Mouse (Mus musculus): ENCODE measurements around the gene Tcf19.
A peak's percentile ranks its signal among the peaks of the same experiment; 100 is the strongest.
"Not testable (repeated sequence)": the region's sequence is repeated elsewhere in the genome, so short reads cannot be mapped to it uniquely, and the experiment has no call there.

The Tcf19 gene

DNA sequence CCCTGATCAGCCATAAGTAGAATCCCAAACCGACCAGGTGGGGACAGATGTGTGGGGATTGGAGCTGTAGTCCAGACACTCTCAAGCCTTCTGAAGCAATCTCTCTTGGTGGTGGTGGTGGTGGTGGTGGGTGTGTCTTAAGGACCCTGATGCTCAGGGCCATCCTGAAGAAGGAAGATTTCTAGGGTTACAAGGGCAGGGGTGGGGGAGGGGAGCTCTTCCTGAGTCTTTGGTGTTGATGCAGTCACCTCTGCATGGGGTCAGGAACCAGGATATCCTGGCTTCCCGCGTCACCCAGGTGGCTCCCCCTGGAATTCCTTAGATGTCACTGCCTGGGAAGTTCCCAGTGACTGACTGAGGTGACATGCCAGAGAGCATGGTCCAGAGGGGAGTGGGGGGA, 15.7 kb upstream of the Tcf19 start:
- no peak for DNase-seq

DNA sequence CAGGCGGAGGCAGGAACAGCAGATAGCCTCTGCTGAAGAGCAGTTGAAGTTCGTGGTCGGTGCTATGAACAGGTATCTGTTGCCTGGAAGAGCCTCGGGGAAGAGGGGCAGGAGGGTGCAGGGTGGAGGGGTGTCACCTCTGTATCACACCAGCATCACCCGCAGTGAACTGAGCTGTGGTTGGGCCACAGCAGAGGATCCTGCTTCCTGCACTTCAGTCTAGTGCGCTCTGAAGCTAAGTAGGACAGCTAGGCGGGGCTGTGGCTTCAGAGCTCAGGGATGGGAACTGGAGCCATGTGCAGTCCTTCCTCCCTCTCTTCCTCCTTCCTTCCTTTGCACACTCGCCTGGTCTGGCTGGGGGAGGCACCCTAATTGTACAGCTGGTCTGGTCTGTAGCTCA, 10.0 kb upstream of the Tcf19 start:
- no peak for DNase-seq

DNA sequence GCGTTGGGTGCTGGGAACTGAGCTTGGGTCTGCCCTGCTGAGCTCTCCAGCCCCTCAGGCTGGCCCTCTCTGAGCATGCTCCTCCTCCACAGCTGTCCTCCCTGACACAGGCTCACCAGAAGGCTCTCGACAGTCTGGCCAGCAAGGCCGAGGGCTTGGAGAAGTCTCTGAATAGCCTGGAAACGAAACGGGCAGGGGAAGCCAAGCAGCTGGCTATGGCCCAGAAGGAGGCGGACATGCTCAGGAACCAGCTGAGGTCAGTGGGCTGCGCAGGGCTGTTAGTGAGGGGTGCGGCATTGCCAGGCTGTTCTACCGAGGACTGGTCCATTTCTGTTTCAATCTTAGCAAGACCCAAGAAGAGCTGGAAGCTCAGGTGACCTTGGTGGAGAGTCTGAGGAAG, 7.7 kb upstream of the Tcf19 start:
- DNase-seq, result no peak

DNA sequence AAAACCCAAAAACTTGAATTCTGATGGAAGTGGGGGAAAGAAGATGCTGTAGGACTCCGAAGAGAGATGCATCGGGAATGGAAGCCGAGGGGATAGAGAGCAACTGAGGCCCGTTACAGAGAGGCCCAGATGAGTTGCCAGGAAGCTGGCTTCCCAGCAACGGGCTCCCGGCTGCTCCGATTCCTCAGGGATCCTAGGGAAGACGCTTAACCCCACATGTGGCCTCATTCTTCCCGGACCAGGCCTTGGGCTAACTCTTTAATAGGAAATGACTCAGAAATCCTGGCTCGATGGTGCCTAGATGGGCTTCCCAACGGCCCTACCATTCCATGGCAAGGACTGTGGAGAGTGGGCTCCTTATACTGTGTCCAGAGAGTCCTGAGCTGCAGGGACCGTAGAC, 902 bp upstream of the Tcf19 start:
- no peak for DNase-seq

DNA sequence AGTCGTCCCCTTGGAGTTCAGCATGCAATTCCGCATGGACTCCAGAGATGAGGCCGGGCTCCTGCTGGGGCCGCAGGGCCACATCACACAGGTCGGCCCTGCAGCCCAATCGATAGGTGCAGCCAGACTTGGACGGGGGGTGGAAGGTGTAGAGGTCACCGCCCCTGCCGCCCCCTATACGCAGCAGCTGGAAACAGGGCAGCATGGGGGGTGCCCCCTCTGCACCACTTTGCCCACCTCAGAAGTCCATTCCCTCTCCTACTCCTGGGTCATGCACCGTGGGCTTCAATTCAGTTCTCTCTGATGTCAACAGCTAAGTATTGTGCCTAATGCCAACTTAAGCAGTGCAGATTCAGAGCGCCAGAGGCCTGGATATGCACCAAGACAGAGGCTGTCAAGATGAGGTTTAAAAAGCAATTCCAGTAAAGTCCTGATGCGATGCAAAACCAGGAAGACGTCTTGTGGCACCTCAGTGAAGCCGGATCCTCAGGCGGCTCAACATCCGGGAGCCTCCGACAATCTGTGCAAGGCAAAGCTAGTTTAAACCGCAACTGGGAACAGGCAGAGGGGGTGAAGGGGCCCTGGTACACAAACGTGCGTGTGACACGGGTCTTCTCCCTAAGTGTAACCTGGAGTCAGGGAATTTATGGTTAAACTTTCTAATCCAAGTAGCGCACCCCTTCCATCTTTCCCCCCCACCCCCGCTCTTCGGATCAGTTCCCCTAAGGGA, 548 bp downstream of the Tcf19 start:
- DNase-seq, result no peak

DNA sequence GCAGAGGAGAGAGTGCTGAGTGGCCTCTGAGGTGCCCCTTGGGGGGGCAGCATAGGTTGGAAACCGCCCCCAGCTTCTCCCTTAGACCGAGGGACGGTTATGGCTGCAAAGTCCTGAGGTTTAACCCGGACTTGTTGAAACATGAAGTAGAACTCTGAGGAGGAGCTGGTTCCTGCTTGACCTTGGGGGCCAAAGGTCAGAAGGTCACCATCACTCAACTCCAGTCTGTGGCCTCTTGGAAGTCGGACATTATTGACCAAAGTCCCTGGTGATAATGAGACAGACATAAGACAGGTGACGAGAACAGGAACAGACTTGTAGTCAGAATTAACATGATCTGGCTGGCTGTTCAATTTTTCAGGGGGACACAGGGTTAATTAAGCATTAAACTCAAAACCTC, 1.9 kb downstream of the Tcf19 start:
- no peak for DNase-seq

DNA sequence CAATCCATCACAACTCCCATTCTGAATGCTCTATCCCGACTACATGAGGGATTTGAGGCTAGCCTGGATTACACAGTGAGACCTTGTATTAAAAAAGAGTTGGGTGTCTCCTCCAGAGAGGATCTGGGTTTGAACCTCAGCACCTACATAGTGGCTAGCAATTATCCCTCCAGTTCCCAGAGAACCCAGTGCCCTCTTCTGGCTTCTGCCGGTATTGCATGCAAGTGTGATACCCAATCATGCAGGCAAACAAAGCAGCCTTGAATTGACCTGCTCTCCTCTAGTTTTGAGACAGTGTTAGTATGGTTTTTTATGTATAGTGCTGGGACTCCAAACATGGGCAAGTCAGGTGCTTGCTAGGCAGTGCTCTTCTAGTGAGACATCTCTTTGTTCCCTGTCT, 2.7 kb downstream of the Tcf19 start:
- peak; percentile 83 for DNase-seq

DNA sequence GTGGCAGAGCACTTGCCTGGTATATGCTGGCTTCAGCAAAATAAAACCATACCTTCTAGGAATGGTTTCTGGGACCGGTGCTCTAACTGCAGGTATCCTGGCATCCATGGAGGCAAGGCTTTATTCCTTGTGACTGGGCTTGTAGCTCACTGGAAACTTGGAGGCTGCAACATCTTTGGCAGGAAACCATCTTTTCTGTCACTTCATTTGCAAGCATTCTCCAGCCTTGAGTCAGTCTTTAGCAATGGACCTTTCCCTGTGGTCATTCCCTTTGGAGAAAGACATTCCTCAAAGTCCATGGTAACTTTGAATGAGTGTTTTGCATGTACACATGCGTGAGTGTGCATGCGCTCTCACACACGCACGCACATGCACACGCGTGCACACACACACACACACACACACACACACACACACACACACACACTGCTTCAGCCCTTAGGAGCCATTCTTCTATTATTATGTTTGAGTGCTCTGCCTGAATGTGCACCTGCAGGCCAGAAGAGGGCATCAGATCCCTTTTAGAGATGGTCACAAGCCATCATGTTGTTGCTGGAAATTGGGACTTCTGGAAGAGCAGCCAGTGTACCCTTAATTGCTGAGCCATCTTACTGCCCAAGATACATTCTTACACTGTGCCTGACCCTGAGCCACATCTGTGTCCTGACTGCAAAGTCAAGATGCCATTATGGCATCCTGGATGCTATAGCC, 3.6 kb downstream of the Tcf19 start:
- no peak for DNase-seq

DNA sequence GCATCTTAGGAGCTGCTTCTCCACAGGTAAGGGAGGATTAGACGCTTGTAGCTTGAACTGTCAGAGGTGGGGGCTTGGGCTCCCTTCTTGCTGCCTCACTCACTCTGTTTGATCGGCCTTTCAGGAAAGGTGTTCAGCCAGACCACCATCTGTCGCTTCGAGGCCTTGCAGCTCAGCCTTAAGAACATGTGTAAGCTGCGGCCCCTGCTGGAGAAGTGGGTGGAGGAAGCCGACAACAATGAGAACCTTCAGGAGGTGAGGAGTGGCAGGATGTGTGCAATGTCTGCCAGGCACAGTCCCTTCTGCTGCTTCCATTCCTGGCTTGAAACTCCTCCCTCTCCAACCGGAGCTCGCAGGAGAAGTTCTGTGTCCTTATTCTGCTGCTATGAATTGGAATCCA, 7.3 kb downstream of the Tcf19 start:
- no peak for DNase-seq

DNA sequence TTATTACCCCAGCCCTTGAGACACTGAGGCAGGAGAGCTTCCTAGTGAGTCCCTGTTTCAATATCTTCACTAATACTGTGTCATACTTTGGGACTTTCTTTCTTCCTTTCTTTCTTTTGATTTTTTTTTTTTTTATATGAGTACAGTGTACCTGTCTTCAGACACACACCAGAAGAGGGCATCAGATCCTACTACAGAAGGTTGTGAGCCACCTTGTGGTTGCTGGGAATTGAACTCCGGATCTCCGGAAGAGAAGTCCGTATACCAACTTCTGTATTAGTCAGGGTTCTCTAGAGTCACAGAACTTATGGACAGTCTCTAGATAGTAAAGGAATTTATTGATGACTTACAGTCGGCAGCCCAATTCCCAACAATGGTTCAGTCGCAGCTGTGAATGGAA, 8.3 kb downstream of the Tcf19 start:
- DNase-seq, result not testable (repeated sequence)

DNA sequence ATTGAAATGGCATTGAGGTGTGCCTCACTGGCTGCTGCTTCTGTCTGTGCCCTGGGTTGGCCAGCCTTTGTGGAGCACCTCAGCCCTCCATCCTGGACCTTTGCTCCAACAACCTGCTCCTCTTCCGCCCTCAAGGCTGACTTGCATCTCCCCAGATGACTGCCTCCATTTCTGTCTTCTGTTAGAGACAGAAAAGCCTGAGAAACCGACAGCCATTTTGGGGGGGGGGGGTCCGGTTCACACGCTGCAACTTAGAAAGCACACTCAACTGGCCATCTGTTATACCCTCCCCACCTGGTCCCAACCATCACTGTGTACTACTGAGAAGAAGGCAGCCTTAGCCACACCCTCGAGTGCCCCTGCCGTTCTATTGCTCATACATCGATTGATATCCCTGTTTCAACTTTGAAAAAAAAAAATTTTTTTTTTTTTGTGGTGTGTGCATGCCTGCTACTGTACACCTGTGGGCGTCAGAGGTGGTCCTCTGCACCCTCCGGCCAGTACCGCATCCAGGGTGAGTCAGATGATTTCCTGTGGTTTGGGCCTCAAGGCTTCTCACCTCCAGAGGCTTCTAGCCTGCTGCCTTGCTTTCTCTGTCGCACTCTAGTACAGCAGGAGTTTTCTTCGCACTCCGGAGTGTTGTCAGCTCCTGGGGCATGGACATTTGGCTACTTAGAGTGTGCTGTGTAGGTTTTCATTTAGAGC, 8.9 kb downstream of the Tcf19 start:
- no peak for DNase-seq

DNA sequence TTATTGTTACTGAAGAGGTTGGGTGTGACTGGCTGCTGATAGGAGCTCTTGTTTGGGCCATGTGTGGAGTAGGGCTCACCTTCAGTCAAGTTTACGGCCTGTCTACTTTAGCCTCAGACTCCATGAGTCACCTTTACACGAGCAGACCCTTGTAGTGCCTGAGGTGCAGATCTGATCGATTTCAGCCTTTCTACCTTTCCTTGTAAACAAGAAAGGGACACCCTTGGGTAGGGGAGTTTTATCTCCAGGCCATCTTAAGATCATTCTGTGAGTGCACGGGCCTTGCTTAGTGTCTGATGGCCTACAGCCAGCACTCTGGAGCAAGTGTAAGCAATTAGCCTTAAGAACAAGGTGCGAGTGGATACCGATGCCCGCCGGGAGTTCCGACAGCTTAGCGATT, 9.7 kb downstream of the Tcf19 start:
- no peak for DNase-seq

DNA sequence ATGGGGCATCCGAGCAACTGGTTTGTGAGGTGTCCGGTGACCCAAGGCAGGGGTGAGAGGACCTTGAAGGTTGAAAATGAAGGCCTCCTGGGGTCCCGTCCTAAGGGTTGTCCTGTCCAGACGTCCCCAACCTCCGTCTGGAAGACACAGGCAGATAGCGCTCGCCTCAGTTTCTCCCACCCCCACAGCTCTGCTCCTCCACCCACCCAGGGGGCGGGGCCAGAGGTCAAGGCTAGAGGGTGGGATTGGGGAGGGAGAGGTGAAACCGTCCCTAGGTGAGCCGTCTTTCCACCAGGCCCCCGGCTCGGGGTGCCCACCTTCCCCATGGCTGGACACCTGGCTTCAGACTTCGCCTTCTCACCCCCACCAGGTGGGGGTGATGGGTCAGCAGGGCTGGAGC, 10.8 kb downstream of the Tcf19 start, which contains the start of gene Pou5f1:
Gene Pou5f1, plus strand, starts transcription at position 243 of the 400 bp plus-strand sequence.
- no peak for DNase-seq

DNA sequence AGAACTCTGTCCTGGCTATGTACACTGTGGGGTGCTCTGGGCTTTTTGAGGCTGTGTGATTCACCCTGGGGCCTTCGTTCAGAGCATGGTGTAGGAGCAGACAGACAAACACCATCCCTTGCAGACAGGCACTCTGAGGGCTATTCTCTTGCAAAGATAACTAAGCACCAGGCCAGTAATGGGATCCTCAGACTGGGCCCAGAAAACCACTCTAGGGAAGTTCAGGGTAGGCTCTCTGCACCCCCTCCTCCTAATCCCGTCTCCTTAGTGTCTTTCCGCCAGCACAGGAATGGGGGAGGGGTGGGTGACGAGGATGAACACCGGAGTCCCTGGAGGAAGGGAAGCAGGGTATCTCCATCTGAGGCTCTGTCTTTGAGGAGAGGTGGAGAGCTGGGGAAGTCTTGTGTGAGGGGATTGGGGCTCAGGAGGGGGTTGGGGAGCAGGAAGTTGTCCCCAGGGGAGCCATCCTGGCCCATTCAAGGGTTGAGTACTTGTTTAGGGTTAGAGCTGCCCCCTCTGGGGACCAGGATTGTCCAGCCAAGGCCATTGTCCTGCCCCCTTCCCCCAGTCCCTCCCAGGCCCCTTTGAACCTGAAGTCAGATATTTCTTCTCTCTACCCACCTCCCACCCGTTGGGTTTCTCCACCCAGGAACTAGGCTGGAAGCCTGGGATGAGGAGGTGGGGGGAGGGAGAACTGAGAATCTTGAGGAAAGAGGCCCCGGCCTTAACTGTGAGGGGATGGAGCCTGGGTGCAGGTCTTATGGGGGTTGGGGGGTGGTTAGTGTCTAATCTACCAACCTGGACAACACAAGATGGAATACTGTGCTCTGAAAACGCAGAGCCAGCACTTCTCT, 11.8 kb downstream of the Tcf19 start:
- no peak for DNase-seq

DNA sequence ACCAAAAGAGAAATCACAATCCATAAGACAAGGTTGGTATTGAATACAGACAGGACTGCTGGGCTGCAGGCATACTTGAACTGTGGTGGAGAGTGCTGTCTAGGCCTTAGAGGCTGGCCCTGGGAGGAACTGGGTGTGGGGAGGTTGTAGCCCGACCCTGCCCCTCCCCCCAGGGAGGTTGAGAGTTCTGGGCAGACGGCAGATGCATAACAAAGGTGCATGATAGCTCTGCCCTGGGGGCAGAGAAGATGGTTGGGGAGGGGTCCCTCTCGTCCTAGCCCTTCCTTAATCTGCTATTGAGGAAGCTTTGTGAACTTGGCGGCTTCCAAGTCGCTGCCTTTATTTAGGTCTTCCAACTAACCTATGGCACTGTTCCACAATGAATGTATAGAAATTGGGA, 12.8 kb downstream of the Tcf19 start:
- DNase-seq, result no peak

DNA sequence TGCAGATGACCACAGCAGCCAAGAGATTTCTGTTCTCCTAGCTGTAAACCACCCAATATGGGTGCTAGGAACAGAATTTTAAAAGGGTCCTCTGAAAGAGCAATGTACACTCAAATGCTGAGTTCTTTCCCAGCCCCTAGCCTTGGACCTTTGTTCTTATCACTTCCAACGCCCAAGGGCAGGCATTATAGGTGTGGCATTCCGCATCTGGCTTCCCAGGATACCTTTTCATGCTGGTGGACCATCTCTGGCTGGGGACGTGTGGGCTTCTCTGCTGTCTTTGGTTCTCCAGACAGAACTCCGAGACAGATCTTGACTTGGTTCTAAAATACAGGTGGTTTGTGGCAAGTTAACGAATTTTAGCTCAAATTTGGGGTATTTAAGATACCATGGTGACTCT, 13.9 kb downstream of the Tcf19 start:
- no peak for DNase-seq

DNA sequence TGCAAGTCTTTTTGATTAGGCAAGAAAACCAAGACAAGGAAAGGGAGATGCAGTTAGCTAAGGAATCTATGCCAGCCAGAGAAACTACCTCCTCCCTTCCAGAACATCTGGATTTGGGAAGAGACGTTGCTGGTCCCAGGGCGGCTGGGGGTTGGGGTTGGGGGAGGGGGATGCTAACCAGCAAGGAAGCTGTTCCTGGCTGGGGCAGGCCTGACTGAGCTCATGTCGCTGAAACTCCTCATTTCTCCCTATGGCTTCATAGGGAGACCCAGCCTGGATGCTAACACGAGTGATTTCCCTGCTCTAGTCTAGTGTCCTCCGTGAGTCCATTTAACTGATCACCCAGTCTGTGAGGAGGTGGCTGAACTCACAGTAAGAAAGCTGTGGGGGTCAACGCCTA, 14.4 kb downstream of the Tcf19 start:
- DNase-seq, result no peak

DNA sequence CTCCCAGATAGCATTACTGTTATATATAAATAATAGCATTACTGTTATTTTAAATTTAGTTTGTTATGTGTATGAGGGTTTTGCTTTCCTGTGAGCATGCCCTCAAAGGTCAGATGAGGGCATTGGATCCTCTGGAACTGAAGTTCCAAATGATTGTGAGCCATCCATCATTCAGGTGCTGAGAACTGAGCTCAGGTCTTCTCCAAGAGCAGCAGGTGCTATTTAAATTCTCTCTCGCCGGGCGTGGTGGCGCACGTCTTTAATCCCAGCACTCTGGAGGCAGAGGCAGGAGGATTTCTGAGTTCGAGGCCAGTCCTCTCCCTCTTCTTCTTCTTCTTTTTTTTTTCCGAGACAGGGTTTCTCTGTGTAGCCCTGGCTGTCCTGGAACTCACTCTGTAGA, 19.5 kb downstream of the Tcf19 start:
- DNase-seq, result no peak

DNA sequence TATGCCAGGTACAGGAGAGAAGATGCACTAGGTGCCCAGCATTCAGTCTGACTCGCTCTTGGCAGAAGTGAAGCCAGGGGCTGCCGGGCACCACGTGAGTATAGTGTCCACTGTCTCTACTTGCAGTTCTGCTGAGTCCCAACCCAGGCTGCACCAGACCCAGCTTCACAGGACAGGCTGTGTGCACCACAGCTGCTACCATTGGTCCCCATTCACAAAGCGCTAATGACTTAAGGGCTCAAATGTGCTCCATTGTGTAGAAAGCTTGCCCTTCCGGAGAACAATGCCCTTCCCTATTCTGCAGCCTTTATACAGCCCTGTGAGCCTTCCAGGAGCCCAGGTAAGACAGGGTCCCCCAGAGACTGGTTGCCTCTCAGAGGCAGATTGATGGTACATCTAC, 26.3 kb downstream of the Tcf19 start:
- no peak for DNase-seq

DNA sequence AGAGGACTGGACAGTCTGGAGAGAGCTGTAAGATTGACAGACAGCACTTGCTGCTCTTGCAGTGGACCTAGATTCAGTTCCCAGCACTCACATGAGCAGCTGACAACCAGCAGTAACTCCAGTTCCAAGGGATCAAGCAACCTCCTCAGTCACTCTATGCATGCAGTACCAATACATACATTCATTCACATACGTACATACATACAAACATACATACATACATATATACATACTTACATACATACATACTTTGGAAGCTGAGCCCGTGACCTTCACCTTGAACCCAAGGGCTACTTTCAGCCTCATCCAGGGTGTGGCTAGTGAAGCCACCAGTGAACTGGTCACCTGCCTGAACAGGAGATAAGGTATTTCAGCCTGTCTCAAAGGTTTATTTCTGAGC, 28.6 kb downstream of the Tcf19 start:
- DNase-seq, result no peak

DNA sequence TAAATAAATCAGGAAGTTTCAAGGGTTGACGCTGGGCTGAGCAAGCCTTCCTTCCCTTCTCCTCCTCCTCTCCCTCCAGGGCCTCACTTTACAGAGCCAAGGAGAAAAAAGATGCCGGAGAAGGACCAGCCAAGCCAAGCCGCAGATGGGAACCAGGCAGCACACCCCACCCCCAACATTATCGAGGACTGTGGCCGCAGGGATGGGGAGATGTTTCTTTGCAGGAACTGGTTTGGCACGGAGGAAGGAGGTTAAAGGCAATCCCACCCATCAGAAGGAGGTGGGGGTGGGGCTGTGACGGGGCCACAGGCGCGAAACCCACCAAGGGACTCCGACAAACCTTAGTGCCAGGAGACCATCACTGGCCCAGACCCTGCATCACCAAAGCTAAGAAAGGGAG, 29.9 kb downstream of the Tcf19 start:
- no peak for DNase-seq

DNA sequence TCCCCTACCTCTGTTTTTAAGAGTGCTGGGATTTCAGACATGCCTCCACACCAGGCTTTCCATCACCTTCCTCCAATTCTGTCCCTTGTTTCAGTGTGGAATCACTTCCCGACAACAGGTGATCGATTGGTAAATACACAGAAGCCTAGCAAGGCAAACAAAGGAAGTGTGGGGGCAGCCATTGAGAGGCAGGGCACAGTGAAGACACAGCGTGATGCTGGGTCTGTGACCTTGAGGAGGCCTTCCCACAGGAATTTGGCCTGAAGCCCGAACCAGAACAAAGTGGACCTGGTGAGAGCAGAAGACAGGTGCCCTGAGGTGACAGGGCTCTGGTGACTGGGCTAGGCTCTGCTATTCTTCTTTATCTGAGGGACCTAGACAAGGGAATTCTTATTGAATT, 30.9 kb downstream of the Tcf19 start:
- no peak for DNase-seq

DNA sequence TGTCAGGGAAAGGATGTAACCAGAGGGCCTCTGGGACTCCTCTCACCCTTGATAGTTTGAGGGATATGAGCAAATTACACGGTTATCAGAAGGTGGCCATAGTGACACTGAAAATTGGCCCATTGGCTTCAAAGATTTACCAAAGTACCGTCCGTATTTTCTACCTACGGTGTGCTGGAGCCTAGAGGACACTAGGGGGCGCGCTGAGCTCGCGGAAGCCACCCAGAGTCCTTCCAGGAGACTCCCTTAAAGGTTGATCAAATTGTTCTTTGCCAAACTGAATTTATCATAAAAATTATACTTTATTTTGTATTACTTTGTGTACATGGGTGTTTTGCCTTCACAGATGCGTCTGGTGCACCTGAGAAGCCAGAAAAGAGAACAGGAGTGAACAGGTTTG, 32.6 kb downstream of the Tcf19 start:
- DNase-seq, result peak; percentile 68
